Mouse (Mus musculus): ENCODE data around the gene Zmynd15. TPM values are rescaled to one million over a fixed set of nuclear protein-coding genes. Genes with fewer than 3 reads are reported as not detected.

The Zmynd15 gene
- polyA plus RNA-seq, 1 experiment = 186 TPM

GRCm38 (mm10) chr11:70431574-70431973, 27.7 kb upstream of the Zmynd15 start:
- TF ChIP-seq POLR2A (IDR thresholded peaks at IDR 0.05; ENCODE audit: control insufficient read depth, low read depth, low read length) (no peak), CTCF (IDR thresholded peaks at IDR 0.05; ENCODE audit: control insufficient read depth, insufficient read depth, insufficient replicate concordance, low read depth, low read length) (no peak)
- H3K4me1 ChIP-seq (ENCODE audit: control insufficient read depth, insufficient read depth, low read length) = peaks cover 11% of the 10 kb centered on the region
- no peak overlapping the region for H3K4me3 ChIP-seq (ENCODE audit: control insufficient read depth, low read depth, low read length)
- no peaks in the 10 kb centered on the region for H3K36me3 ChIP-seq (ENCODE audit: control insufficient read depth, insufficient read depth, low read length)
- no peaks in the 10 kb centered on the region for H3K27me3 ChIP-seq (ENCODE audit: control insufficient read depth, insufficient read depth, low read length)
- no peak overlapping the region for H3K27ac ChIP-seq (ENCODE audit: control insufficient read depth, insufficient read depth, low read depth, low read length)

- TF ChIP-seq POLR2A (IDR thresholded peaks at IDR 0.05; ENCODE audit: control insufficient read depth, low read depth, low read length) (peak; percentile 11; the same call in 1 of the 2 replicates), CTCF (IDR thresholded peaks at IDR 0.05; ENCODE audit: control insufficient read depth, insufficient read depth, insufficient replicate concordance, low read depth, low read length) (peak; percentile 58; the same call in 1 of the 2 replicates)
Measured at GRCm38 (mm10) chr11:70432048-70432894, 27.0 kb upstream of the Zmynd15 start, which contains the start of gene Arrb2. Gene Arrb2, plus strand, starts transcription at chr11:70432635.

GRCm38 (mm10) chr11:70432895-70433568, 26.2 kb upstream of the Zmynd15 start:
- no peak overlapping the region for H3K27ac ChIP-seq (ENCODE audit: control insufficient read depth, insufficient read depth, low read depth, low read length)
- peaks cover 11% of the 10 kb centered on the region for H3K4me1 ChIP-seq (ENCODE audit: control insufficient read depth, insufficient read depth, low read length)
- H3K27me3 ChIP-seq (ENCODE audit: control insufficient read depth, insufficient read depth, low read length) = no peaks in the 10 kb centered on the region
- TF ChIP-seq POLR2A (IDR thresholded peaks at IDR 0.05; ENCODE audit: control insufficient read depth, low read depth, low read length) (no peak), CTCF (IDR thresholded peaks at IDR 0.05; ENCODE audit: control insufficient read depth, insufficient read depth, insufficient replicate concordance, low read depth, low read length) (no peak)
- H3K4me3 ChIP-seq (ENCODE audit: control insufficient read depth, low read depth, low read length) = peak overlapping the region; percentile 80
- no peaks in the 10 kb centered on the region for H3K36me3 ChIP-seq (ENCODE audit: control insufficient read depth, insufficient read depth, low read length)

More at GRCm38 (mm10) chr11:70432048-70432894, 27.0 kb upstream of the Zmynd15 start, which contains the start of gene Arrb2:
- H3K36me3 ChIP-seq (ENCODE audit: control insufficient read depth, insufficient read depth, low read length) = no peaks in the 10 kb centered on the region
- H3K4me1 ChIP-seq (ENCODE audit: control insufficient read depth, insufficient read depth, low read length) = peaks cover 11% of the 10 kb centered on the region
- peak within 1 kb of the TSS; percentile 80 for H3K4me3 ChIP-seq (ENCODE audit: control insufficient read depth, low read depth, low read length)
- H3K27ac ChIP-seq (ENCODE audit: control insufficient read depth, insufficient read depth, low read depth, low read length) = peak within 1 kb of the TSS; percentile 23; the same call in 1 of the 2 replicates
- no peaks in the 10 kb centered on the region for H3K27me3 ChIP-seq (ENCODE audit: control insufficient read depth, insufficient read depth, low read length)

GRCm38 (mm10) chr11:70433569-70433943, 25.7 kb upstream of the Zmynd15 start:
- H3K27me3 ChIP-seq (ENCODE audit: control insufficient read depth, insufficient read depth, low read length) = no peaks in the 10 kb centered on the region
- no peak overlapping the region for H3K27ac ChIP-seq (ENCODE audit: control insufficient read depth, insufficient read depth, low read depth, low read length)
- H3K4me1 ChIP-seq (ENCODE audit: control insufficient read depth, insufficient read depth, low read length) = peaks cover 11% of the 10 kb centered on the region
- no peak overlapping the region for H3K4me3 ChIP-seq (ENCODE audit: control insufficient read depth, low read depth, low read length)
- no peaks in the 10 kb centered on the region for H3K36me3 ChIP-seq (ENCODE audit: control insufficient read depth, insufficient read depth, low read length)
- TF ChIP-seq POLR2A (IDR thresholded peaks at IDR 0.05; ENCODE audit: control insufficient read depth, low read depth, low read length) (no peak), CTCF (IDR thresholded peaks at IDR 0.05; ENCODE audit: control insufficient read depth, insufficient read depth, insufficient replicate concordance, low read depth, low read length) (no peak)

- TF ChIP-seq CTCF (IDR thresholded peaks at IDR 0.05; ENCODE audit: control insufficient read depth, insufficient read depth, insufficient replicate concordance, low read depth, low read length) (no peak), POLR2A (IDR thresholded peaks at IDR 0.05; ENCODE audit: control insufficient read depth, low read depth, low read length) (no peak)
- H3K4me3 ChIP-seq (ENCODE audit: control insufficient read depth, low read depth, low read length) = no peak overlapping the region
- H3K36me3 ChIP-seq (ENCODE audit: control insufficient read depth, insufficient read depth, low read length) = no peaks in the 10 kb centered on the region
- no peak overlapping the region for H3K27ac ChIP-seq (ENCODE audit: control insufficient read depth, insufficient read depth, low read depth, low read length)
- H3K27me3 ChIP-seq (ENCODE audit: control insufficient read depth, insufficient read depth, low read length) = no peaks in the 10 kb centered on the region
- peaks cover 11% of the 10 kb centered on the region for H3K4me1 ChIP-seq (ENCODE audit: control insufficient read depth, insufficient read depth, low read length)
Measured at GRCm38 (mm10) chr11:70433951-70434350, 25.3 kb upstream of the Zmynd15 start.

GRCm38 (mm10) chr11:70435476-70435875, 23.8 kb upstream of the Zmynd15 start:
- H3K27ac ChIP-seq (ENCODE audit: control insufficient read depth, insufficient read depth, low read depth, low read length) = no peak overlapping the region
- TF ChIP-seq POLR2A (IDR thresholded peaks at IDR 0.05; ENCODE audit: control insufficient read depth, low read depth, low read length) = no peak
- no peak for TF ChIP-seq CTCF (IDR thresholded peaks at IDR 0.05; ENCODE audit: control insufficient read depth, insufficient read depth, insufficient replicate concordance, low read depth, low read length)
- no peak overlapping the region for H3K4me3 ChIP-seq (ENCODE audit: control insufficient read depth, low read depth, low read length)
- H3K27me3 ChIP-seq (ENCODE audit: control insufficient read depth, insufficient read depth, low read length) = no peaks in the 10 kb centered on the region
- H3K36me3 ChIP-seq (ENCODE audit: control insufficient read depth, insufficient read depth, low read length) = no peaks in the 10 kb centered on the region
- H3K4me1 ChIP-seq (ENCODE audit: control insufficient read depth, insufficient read depth, low read length) = peaks cover 11% of the 10 kb centered on the region

DNA sequence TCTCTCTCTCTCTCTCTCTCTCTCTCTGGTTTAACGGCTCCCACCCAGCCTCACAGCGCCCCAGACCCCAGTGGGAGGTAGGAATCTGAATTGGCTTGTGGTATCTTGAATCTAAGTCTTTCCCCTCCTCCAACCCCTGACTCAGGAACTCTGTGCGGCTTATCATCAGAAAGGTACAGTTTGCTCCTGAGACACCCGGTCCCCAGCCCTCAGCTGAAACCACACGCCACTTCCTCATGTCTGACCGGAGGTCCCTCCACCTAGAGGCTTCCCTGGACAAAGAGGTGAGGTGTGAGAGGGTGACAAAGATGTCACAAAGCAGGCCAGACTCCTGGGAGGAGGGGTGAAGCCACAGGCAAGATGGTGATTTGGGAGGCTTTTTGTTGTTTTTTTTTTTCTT, 21.8 kb upstream of the Zmynd15 start:
- Histone ChIP-seq H3K27me3 (ENCODE audit: control insufficient read depth, insufficient read depth, low read length) (no peaks in the 10 kb centered on the region), H3K36me3 (ENCODE audit: control insufficient read depth, insufficient read depth, low read length) (no peaks in the 10 kb centered on the region), H3K4me1 (ENCODE audit: control insufficient read depth, insufficient read depth, low read length) (peaks cover 4% of the 10 kb centered on the region), H3K4me3 (ENCODE audit: control insufficient read depth, low read depth, low read length) (no peak overlapping the region), H3K27ac (ENCODE audit: control insufficient read depth, insufficient read depth, low read depth, low read length) (no peak overlapping the region)
- no peak for TF ChIP-seq POLR2A (IDR thresholded peaks at IDR 0.05; ENCODE audit: control insufficient read depth, low read depth, low read length)
- no peak for TF ChIP-seq CTCF (IDR thresholded peaks at IDR 0.05; ENCODE audit: control insufficient read depth, insufficient read depth, insufficient replicate concordance, low read depth, low read length)
